Mouse (Mus musculus) forebrain, embryonic 16.5 days (tissue): Measurements from ENCODE around the gene Padi4. TPM values are rescaled to one million over a fixed set of nuclear protein-coding genes. Genes with fewer than 3 reads are reported as not detected.

ENCODE experiments used
- ATAC-seq: fragments of 200-750 bp; cut with Nextera tagmentation; 2 replicates; pipeline ENCODE4 v1.8.0; 2017; ENCODE audit warnings: mild to moderate bottlenecking, moderate library complexity
- H3K27ac ChIP-seq: fragments of 300-500 bp; sonication (generic); 2 replicates; pipeline ENCODE4 v1.5.1; 2014; ENCODE audit warnings: low read length, control low read depth
- H3K27me3 ChIP-seq: fragments of 300-500 bp; sonication (generic); replicated peaks from 2 replicates; pipeline ENCODE4 v1.6.1; 2014; ENCODE audit warnings: low read length; ENCODE audit not compliant: control insufficient read depth, insufficient read depth
- H3K36me3 ChIP-seq: fragments of 300-500 bp; sonication (generic); 2 replicates; pipeline ENCODE4 v1.6.1; 2014; ENCODE audit not compliant: control insufficient read depth, insufficient read depth
- H3K4me1 ChIP-seq: fragments of 300-500 bp; sonication (generic); replicated peaks from 2 replicates; pipeline ENCODE4 v1.6.1; 2014; ENCODE audit warnings: low read length; ENCODE audit not compliant: control insufficient read depth, insufficient read depth
- H3K4me2 ChIP-seq: fragments of 300-500 bp; sonication (generic); 2 replicates; pipeline ENCODE4 v1.6.1; 2014; ENCODE audit warnings: mild to moderate bottlenecking, low read length, control low read depth
- H3K4me3 ChIP-seq: fragments of 300-500 bp; sonication (generic); replicated peaks from 2 replicates; pipeline ENCODE4 v1.5.1; 2014; ENCODE audit warnings: mild to moderate bottlenecking, low read length, control low read depth
- H3K9ac ChIP-seq: fragments of 300-500 bp; sonication (generic); replicated peaks from 2 replicates; pipeline ENCODE4 v1.6.1; 2014; ENCODE audit warnings: low read depth, low read length, control low read depth
- H3K9me3 ChIP-seq: fragments of 300-500 bp; sonication (generic); 2 replicates; pipeline ENCODE4 v1.6.1; 2016; ENCODE audit warnings: low read length; ENCODE audit not compliant: control insufficient read depth
- WGBS: fragments of 180-500 bp; shearing (Covaris S2); extraction: QIAGEN DNeasy Blood & Tissue Kit; methylation state at CpG from one replicate; pipeline ENCODE4 v1.1.7; 2014; 5-methylcytosine and 5-hydroxymethylcytosine counted together
- polyA plus RNA-seq: library from polyadenylated mRNA; unstranded; fragments of >200 nt; fragmentation: Nextera tagmentation; extraction: Ambion mirVana; gene quantifications from 2 replicates; pipeline ENCODE4 v1.2.1, GENCODE M21; 2015

The Padi4 gene
- polyA plus RNA-seq, 1 experiment from 2014 or later = 0.24 TPM

DNA sequence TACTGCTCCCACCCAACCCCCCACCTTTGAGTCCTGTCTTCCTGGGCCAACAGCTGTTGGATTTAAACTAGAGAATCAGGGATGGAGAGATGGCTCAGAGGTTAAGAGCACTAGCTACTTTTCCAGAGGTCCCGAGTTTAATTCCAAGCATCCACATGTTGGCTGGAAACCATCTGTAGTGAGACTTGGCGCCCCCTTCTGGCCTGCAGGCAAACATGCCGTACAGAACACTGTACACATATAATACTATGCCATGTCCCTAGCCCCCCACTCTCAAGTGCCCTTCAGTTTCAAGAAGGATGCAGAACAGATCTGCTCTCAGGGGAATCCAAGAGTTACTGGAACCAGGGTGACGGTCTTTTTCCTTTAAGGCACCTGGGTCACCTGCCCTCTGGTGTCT is 42.4 kb downstream of the Padi4 start:
- WGBS = 87% methylated on average over 4 of the region's 4 CpGs

DNA sequence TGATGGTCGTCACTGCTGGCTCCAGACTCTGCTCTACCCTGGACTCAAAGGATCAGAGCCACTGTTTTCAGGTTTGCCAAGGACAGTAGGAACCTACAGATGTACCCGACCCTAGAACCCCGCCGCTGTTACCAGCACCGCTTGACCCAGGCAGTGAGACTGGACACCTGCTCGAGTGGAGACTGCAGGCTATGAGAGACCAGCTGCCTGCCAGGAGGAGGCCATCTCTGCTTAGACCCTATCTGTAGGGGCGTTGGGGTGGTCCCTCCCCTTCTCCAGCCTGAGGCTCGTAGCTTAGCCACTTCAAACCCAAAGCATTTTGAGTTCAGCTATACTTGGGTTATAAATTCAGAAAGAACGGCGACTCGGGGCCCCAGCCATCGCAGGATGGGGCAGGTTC is 47.1 kb downstream of the Padi4 start:
- H3K36me3 ChIP-seq = no peaks in the 10 kb centered on the region
- no peak for ATAC-seq

More for the DNA sequence above, 42.4 kb downstream of the Padi4 start:
- ATAC-seq = no peak
- H3K9me3 ChIP-seq = no peaks in the 10 kb centered on the region
- no peaks in the 10 kb centered on the region for H3K27me3 ChIP-seq
- no peak overlapping the region for H3K27ac ChIP-seq
- H3K36me3 ChIP-seq = no peaks in the 10 kb centered on the region
- H3K4me1 ChIP-seq = no peaks in the 10 kb centered on the region
- no peak overlapping the region for H3K9ac ChIP-seq
- no peak overlapping the region for H3K4me2 ChIP-seq
- no peak overlapping the region for H3K4me3 ChIP-seq

DNA sequence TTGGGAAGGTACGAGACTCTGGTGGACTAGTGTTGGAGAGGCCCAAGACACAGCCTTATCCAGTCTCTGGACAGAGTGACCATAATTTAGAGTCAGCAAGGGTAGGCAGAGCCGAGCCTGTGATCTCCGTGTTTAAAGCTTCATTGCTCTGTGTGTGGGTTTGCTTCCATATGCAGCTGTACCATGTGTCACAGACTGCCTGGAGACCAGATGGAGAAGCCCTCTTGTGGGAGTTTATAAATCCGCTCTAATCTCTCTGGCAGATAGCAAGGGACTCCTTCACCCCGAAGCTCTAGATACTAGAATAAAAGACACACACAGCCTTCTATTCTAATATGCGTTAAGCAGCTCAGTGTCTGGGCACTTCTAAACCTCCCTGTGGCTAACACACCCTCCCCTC is 49.3 kb downstream of the Padi4 start:
- Histone ChIP-seq H3K27ac (peak overlapping the region; percentile 66), H3K9ac (peak overlapping the region; percentile 9; the same call in 1 of the 2 replicates), H3K4me3 (no peak overlapping the region), H3K4me1 (peaks cover 11% of the 10 kb centered on the region), H3K27me3 (no peaks in the 10 kb centered on the region), H3K9me3 (no peaks in the 10 kb centered on the region), H3K4me2 (no peak overlapping the region), H3K36me3 (peaks cover 16% of the 10 kb centered on the region)
- WGBS = 63% methylated on average over 6 of the region's 6 CpGs
- peak; percentile 61 for ATAC-seq

More for the DNA sequence above, 47.1 kb downstream of the Padi4 start:
- Histone ChIP-seq H3K27ac (no peak overlapping the region), H3K9ac (no peak overlapping the region), H3K4me3 (no peak overlapping the region), H3K4me2 (no peak overlapping the region), H3K4me1 (peaks cover 11% of the 10 kb centered on the region), H3K27me3 (no peaks in the 10 kb centered on the region), H3K9me3 (no peaks in the 10 kb centered on the region)
- 86% methylated on average over 12 of the region's 12 CpGs for WGBS

GRCm38 (mm10) chr4:140723801-140724200 is 50.2 kb downstream of the Padi4 start:
- WGBS = 41% methylated on average over 5 of the region's 5 CpGs
- Histone ChIP-seq H3K4me2 (no peak overlapping the region), H3K9me3 (no peaks in the 10 kb centered on the region), H3K36me3 (peaks cover 20% of the 10 kb centered on the region), H3K27me3 (no peaks in the 10 kb centered on the region), H3K4me3 (no peak overlapping the region), H3K9ac (no peak overlapping the region), H3K27ac (no peak overlapping the region; the same call in 1 of the 2 replicates), H3K4me1 (peaks cover 11% of the 10 kb centered on the region)
- peak; percentile 61 for ATAC-seq

GRCm38 (mm10) chr4:140723192-140723591 is 50.8 kb downstream of the Padi4 start:
- Histone ChIP-seq H3K27me3 (no peaks in the 10 kb centered on the region), H3K4me3 (no peak overlapping the region), H3K36me3 (peaks cover 24% of the 10 kb centered on the region), H3K9me3 (no peaks in the 10 kb centered on the region), H3K9ac (no peak overlapping the region), H3K4me1 (peaks cover 11% of the 10 kb centered on the region), H3K27ac (no peak overlapping the region), H3K4me2 (no peak overlapping the region)
- 81% methylated on average over 9 of the region's 9 CpGs for WGBS
- peak; percentile 6; the same call in 1 of the 2 replicates for ATAC-seq

- Histone ChIP-seq H3K4me2 (no peak overlapping the region), H3K4me3 (no peak overlapping the region), H3K4me1 (peaks cover 11% of the 10 kb centered on the region), H3K36me3 (peaks cover 29% of the 10 kb centered on the region), H3K9me3 (no peaks in the 10 kb centered on the region), H3K27ac (no peak overlapping the region), H3K9ac (no peak overlapping the region), H3K27me3 (no peaks in the 10 kb centered on the region)
- 71% methylated on average over 9 of the region's 9 CpGs for WGBS
- no peak for ATAC-seq
These were observed 51.3 kb downstream of the Padi4 start for GRCm38 (mm10) chr4:140722710-140723109.

DNA sequence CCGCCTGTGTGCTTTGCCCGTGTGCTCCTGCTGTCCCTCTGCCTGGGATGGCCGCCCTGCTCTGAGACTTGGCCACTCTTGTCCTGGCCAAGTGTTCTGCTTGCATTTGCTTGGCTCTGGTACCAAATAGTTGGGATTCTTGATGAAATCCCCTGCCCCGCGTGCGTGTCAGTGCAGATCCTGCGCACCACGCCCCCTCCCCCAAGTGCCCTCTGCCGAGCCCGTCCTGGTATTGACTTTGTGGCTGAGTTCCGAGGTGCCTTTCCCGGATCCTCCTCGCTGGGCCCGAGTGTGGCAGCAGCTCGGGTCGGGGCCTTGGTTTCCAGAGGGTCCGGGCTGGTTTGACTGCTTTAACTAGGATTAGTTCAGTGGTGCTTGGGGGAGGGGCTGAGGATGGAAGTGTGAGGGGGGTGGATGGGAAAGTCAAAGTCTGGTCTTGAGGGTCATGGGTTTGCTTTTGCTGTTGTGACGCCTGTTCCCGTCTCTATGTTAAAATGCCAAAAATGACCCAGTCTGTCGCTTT is 52.0 kb downstream of the Padi4 start:
- 89% methylated on average over 20 of the region's 20 CpGs for WGBS
- ATAC-seq = no peak

DNA sequence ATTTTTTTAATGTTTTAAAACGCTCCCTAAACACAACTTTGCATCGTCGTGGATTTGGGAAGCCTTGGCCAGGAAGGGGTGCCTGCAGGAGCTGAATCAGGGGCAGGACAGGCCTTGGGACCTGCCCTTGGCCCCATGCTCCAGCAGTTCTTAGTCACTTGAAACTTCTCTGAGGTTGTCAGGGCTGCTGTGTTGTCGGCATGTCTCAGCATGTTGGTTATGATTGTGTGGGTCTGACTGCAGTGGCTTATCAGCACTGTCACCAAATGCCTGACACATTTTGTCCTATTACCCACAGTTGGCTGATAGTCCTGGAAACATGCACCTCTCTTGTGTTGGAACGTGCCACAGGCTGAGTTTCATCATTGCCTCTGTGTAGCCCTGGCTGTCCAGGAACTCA is 53.9 kb downstream of the Padi4 start:
- H3K9me3 ChIP-seq = no peaks in the 10 kb centered on the region
- no peak for ATAC-seq
- peaks cover 46% of the 10 kb centered on the region for H3K36me3 ChIP-seq
- peaks cover 11% of the 10 kb centered on the region for H3K4me1 ChIP-seq
- no peak overlapping the region for H3K9ac ChIP-seq
- no peaks in the 10 kb centered on the region for H3K27me3 ChIP-seq
- H3K4me3 ChIP-seq = no peak overlapping the region
- no peak overlapping the region for H3K27ac ChIP-seq
- 87% methylated on average over 5 of the region's 5 CpGs for WGBS
- no peak overlapping the region for H3K4me2 ChIP-seq

More for the DNA sequence above, 52.0 kb downstream of the Padi4 start:
- no peak overlapping the region for H3K4me3 ChIP-seq
- no peak overlapping the region for H3K27ac ChIP-seq
- no peak overlapping the region for H3K4me2 ChIP-seq
- H3K9me3 ChIP-seq = no peaks in the 10 kb centered on the region
- no peaks in the 10 kb centered on the region for H3K27me3 ChIP-seq
- peaks cover 11% of the 10 kb centered on the region for H3K4me1 ChIP-seq
- no peak overlapping the region for H3K9ac ChIP-seq
- H3K36me3 ChIP-seq = peaks cover 32% of the 10 kb centered on the region

DNA sequence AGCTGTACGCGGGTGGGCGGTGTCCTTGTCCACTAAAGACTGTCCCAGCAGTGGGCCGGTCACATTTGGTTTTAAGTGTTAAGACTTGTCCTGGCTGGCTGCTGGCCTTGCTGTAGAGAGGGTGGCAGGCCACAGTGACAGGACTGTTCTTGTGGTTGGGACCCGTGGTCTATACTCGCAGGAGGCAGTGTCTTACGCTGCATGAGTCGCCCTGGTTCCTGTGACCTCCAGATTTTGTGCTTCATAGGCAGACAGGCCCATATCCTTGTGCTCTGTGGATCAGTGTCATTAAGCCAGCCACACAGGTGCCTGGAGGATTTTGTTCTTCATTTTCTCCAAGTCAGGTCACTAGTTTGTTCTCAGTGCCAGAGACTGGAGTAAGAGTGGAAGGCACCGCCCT is 55.6 kb downstream of the Padi4 start:
- H3K4me3 ChIP-seq = no peak overlapping the region
- peaks cover 12% of the 10 kb centered on the region for H3K4me1 ChIP-seq
- H3K27ac ChIP-seq = no peak overlapping the region
- H3K27me3 ChIP-seq = no peaks in the 10 kb centered on the region
- H3K9me3 ChIP-seq = no peaks in the 10 kb centered on the region
- ATAC-seq = no peak
- peaks cover 52% of the 10 kb centered on the region for H3K36me3 ChIP-seq
- H3K9ac ChIP-seq = no peak overlapping the region
- no peak overlapping the region for H3K4me2 ChIP-seq
- WGBS = 95% methylated on average over 9 of the region's 9 CpGs

- no peak overlapping the region for H3K4me2 ChIP-seq
- no peak overlapping the region for H3K9ac ChIP-seq
- H3K4me3 ChIP-seq = no peak overlapping the region
- H3K27me3 ChIP-seq = no peaks in the 10 kb centered on the region
- no peak for ATAC-seq
- H3K36me3 ChIP-seq = peaks cover 54% of the 10 kb centered on the region
- H3K4me1 ChIP-seq = peaks cover 18% of the 10 kb centered on the region
- H3K9me3 ChIP-seq = no peaks in the 10 kb centered on the region
- H3K27ac ChIP-seq = no peak overlapping the region
- 93% methylated on average over 11 of the region's 11 CpGs for WGBS
These were observed 57.0 kb downstream of the Padi4 start for GRCm38 (mm10) chr4:140716994-140717393.
